Mouse (Mus musculus): ENCODE measurements around the gene St3gal6. TPM values are rescaled to one million over a fixed set of nuclear protein-coding genes. Genes with fewer than 3 reads are reported as not detected.

St3gal6 gene
- polyA plus RNA-seq, 1 experiment from 2014 or later, result 6.7 TPM

DNA sequence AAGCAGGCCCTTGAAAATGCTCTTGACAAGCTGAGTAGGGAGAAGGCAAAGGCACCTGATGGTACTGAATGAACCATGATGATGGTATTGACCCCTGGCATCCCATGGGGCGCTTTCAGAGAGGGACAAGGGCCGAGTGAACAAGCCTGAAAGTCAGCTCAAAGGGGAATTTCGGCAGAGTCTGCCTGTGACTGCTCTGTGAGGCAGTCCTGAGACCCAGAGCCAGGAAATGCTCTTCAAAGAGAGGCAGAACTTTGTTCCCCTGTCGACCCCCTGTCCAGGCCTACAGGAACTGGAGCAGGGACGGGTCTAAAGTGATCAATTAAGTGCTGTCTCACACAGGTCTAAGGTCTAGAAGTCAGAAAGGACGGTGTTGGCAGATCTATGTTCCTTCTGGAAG is 10.3 kb downstream of the St3gal6 start:
- no peak for ATAC-seq
- WGBS, result 59% methylated on average over 6 of the region's 6 CpGs
- Histone ChIP-seq H3K4me1 (replicated peaks; ENCODE audit: control insufficient read depth, insufficient read depth, low read length) (peaks cover 3% of the 10 kb centered on the region; the same call in 1 of the 2 replicates), H3K9ac (replicated peaks; ENCODE audit: low read depth, low read length) (no peak overlapping the region), H3K27ac (ENCODE audit: low read length) (no peak overlapping the region), H3K4me2 (ENCODE audit: low read length) (no peak overlapping the region), H3K27me3 (replicated peaks; ENCODE audit: control insufficient read depth, insufficient read depth, low read length) (no peaks in the 10 kb centered on the region), H3K9me3 (ENCODE audit: control insufficient read depth, low read length) (no peaks in the 10 kb centered on the region), H3K36me3 (ENCODE audit: control insufficient read depth, insufficient read depth) (no peaks in the 10 kb centered on the region), H3K4me3 (replicated peaks; ENCODE audit: low read length) (no peak overlapping the region)

DNA sequence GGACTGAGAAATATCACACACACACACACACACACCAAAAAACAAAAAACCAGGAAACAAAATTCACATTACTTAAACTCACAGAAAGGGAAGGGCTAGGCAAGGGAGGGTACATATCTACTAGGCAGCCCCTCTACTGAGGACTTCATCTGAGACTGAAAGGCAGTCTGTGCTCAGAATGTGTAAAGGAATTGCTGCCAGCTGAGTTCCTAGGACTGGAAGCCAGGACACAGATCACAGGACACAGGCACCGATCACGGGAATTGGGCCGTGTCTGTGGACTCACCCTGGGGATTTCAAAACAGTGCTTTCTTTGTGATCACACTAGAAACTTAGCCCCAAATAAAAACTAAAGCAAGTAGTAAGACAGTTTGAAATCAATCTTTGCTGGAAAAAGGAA is 11.2 kb downstream of the St3gal6 start:
- no peak overlapping the region for H3K4me3 ChIP-seq (replicated peaks; ENCODE audit: low read length)
- H3K36me3 ChIP-seq (ENCODE audit: control insufficient read depth, insufficient read depth), result no peaks in the 10 kb centered on the region
- H3K4me1 ChIP-seq (replicated peaks; ENCODE audit: control insufficient read depth, insufficient read depth, low read length), result peaks cover 3% of the 10 kb centered on the region; the same call in 1 of the 2 replicates
- no peak overlapping the region for H3K27ac ChIP-seq (ENCODE audit: low read length)
- H3K4me2 ChIP-seq (ENCODE audit: low read length), result no peak overlapping the region
- no peaks in the 10 kb centered on the region for H3K9me3 ChIP-seq (ENCODE audit: control insufficient read depth, low read length)
- ATAC-seq, result peak; percentile 65
- no peak overlapping the region for H3K9ac ChIP-seq (replicated peaks; ENCODE audit: low read depth, low read length)
- no peaks in the 10 kb centered on the region for H3K27me3 ChIP-seq (replicated peaks; ENCODE audit: control insufficient read depth, insufficient read depth, low read length)
- 17% methylated on average over 3 of the region's 3 CpGs for WGBS

DNA sequence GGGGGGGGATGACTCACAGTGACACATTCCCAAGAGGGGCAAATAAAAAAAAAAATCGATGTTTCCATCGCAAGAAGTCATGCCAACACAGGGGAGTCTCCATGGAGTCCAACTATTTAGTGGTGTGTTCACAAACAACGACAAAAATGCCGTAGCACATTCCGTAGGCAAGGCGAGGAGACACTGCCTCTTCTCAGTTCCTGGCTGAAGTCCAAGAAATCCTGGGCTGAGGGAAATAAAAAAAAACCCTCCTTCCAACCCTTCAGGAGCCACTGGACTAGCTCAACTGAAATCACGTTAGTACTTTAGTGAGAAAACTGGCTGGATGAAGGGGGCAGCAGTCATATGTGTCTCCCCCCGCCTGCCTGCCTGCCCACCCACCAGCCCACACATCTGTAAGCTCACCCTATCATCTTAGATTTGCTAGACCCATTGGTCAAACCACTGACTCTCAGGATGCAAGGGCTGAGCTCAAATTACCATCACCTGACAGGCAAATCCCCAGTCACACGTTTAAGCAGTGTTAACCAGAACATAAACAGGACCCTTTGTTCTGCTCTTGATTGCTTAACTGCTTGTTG is 11.8 kb downstream of the St3gal6 start:
- H3K9ac ChIP-seq (replicated peaks; ENCODE audit: low read depth, low read length), result no peak overlapping the region
- H3K4me2 ChIP-seq (ENCODE audit: low read length), result no peak overlapping the region
- peaks cover 5% of the 10 kb centered on the region; the same call in 1 of the 2 replicates for H3K4me1 ChIP-seq (replicated peaks; ENCODE audit: control insufficient read depth, insufficient read depth, low read length)
- H3K9me3 ChIP-seq (ENCODE audit: control insufficient read depth, low read length), result no peaks in the 10 kb centered on the region
- ATAC-seq, result peak; percentile 49; the same call in 1 of the 2 replicates
- H3K27me3 ChIP-seq (replicated peaks; ENCODE audit: control insufficient read depth, insufficient read depth, low read length), result no peaks in the 10 kb centered on the region
- no peaks in the 10 kb centered on the region for H3K36me3 ChIP-seq (ENCODE audit: control insufficient read depth, insufficient read depth)
- no peak overlapping the region for H3K4me3 ChIP-seq (replicated peaks; ENCODE audit: low read length)
- 19% methylated on average over 9 of the region's 9 CpGs for WGBS
- H3K27ac ChIP-seq (ENCODE audit: low read length), result no peak overlapping the region

DNA sequence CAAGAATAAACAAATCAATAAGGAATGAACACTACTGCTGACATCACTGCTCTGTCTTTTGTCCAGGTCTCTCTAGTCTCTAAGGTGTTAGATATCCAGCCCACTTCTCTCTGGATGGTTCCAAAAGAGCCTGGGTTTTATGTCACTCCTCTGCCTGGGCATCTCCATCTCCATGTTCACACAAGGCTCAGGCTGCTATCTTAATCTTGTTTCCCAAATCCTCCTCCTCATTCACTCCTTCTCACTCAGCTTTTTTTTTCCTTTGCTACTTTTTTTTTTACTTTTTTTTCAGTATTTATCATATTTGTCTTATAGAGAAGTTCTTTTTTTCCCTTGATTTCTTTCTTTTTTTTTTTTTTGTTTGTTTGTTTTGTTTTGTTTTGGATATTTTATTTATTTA is 19.1 kb downstream of the St3gal6 start:
- 0 out of 2 replicates have a peak, but pooled peaks cover 5% of the 10 kb centered on the region for H3K4me1 ChIP-seq (replicated peaks; ENCODE audit: control insufficient read depth, insufficient read depth, low read length)
- H3K4me2 ChIP-seq (ENCODE audit: low read length), result no peak overlapping the region
- no peaks in the 10 kb centered on the region for H3K9me3 ChIP-seq (ENCODE audit: control insufficient read depth, low read length)
- no peaks in the 10 kb centered on the region for H3K36me3 ChIP-seq (ENCODE audit: control insufficient read depth, insufficient read depth)
- H3K4me3 ChIP-seq (replicated peaks; ENCODE audit: low read length), result no peak overlapping the region
- no peaks in the 10 kb centered on the region for H3K27me3 ChIP-seq (replicated peaks; ENCODE audit: control insufficient read depth, insufficient read depth, low read length)
- H3K9ac ChIP-seq (replicated peaks; ENCODE audit: low read depth, low read length), result no peak overlapping the region
- no peak for ATAC-seq
- no peak overlapping the region for H3K27ac ChIP-seq (ENCODE audit: low read length)

DNA sequence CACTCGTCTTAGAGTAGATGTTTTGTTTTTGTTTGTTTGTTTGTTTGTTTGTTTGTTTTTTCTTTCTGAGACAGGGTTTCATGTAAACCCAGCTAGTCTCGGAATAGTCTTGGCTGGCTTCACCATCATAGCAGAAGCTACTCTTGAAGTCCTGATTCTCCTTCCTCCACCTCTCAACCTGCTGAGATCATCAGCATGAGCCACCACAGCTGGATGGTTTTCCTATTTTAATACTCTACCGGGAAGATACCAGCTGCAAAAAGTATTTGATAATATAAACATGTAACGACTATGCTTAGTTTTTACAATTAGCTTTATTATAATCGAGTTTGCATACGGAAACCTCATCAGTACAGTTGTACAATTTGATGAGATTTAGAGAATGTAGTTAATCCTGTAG is 21.5 kb downstream of the St3gal6 start:
- no peak overlapping the region for H3K4me3 ChIP-seq (replicated peaks; ENCODE audit: low read length)
- ATAC-seq, result no peak
- H3K9ac ChIP-seq (replicated peaks; ENCODE audit: low read depth, low read length), result no peak overlapping the region
- 73% methylated on average over 6 of the region's 6 CpGs for WGBS
- H3K27me3 ChIP-seq (replicated peaks; ENCODE audit: control insufficient read depth, insufficient read depth, low read length), result no peaks in the 10 kb centered on the region
- H3K4me2 ChIP-seq (ENCODE audit: low read length), result no peak overlapping the region
- no peak overlapping the region for H3K27ac ChIP-seq (ENCODE audit: low read length)
- H3K36me3 ChIP-seq (ENCODE audit: control insufficient read depth, insufficient read depth), result no peaks in the 10 kb centered on the region
- 0 out of 2 replicates have a peak, but pooled peaks cover 7% of the 10 kb centered on the region for H3K4me1 ChIP-seq (replicated peaks; ENCODE audit: control insufficient read depth, insufficient read depth, low read length)
- H3K9me3 ChIP-seq (ENCODE audit: control insufficient read depth, low read length), result no peaks in the 10 kb centered on the region

DNA sequence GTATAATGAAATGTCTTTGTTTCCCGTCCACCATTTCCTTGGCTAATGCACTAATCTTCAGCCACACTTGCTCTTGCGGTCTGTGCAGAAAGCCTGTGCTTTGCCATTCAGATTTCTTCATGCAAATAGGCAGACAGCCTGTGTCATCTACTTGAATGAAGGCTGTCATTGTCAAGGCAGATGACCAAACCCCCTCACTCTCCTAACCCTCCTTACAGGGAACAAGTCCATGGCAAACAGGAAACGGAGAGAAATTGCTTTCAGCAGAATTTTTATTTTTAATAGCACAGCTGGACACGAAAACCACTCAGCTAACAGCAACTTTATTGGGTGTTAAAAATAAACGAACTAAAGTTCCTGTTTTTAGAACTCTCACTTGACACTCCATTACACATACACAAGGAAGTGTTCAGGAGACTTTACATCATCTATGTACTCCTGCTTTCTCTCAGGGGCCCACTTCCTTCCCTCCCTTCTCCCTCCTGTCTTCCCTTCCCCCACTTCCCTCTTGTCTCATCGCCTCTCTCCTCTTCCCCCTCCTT is 22.2 kb downstream of the St3gal6 start:
- Histone ChIP-seq H3K36me3 (ENCODE audit: control insufficient read depth, insufficient read depth) (no peaks in the 10 kb centered on the region), H3K27me3 (replicated peaks; ENCODE audit: control insufficient read depth, insufficient read depth, low read length) (no peaks in the 10 kb centered on the region), H3K4me2 (ENCODE audit: low read length) (no peak overlapping the region), H3K27ac (ENCODE audit: low read length) (no peak overlapping the region), H3K9me3 (ENCODE audit: control insufficient read depth, low read length) (no peaks in the 10 kb centered on the region), H3K4me3 (replicated peaks; ENCODE audit: low read length) (no peak overlapping the region), H3K4me1 (replicated peaks; ENCODE audit: control insufficient read depth, insufficient read depth, low read length) (0 out of 2 replicates have a peak, but pooled peaks cover 4% of the 10 kb centered on the region), H3K9ac (replicated peaks; ENCODE audit: low read depth, low read length) (no peak overlapping the region)
- ATAC-seq, result no peak
- 27% methylated on average over 6 of the region's 6 CpGs for WGBS

DNA sequence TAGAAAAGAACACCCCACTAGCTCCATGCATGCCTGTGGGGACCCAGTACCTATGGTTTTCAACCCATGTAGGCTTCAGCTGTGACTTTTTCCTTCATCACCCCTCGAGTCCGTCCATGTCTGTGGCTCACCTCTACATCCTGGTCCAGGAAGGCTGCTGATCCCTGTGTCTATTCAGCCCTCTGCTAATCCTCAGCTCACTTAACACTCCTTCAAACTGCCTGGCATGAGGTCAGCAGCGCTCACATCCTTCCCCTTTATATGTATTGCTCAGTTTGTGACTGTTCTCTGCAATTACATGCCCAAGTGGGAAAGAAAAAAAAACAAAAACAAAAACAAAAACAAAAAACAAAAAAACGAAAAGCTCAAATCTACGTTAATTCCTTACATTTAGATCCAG is 24.4 kb downstream of the St3gal6 start:
- Histone ChIP-seq H3K4me1 (replicated peaks; ENCODE audit: control insufficient read depth, insufficient read depth, low read length) (0 out of 2 replicates have a peak, but pooled peaks cover 4% of the 10 kb centered on the region), H3K27me3 (replicated peaks; ENCODE audit: control insufficient read depth, insufficient read depth, low read length) (no peaks in the 10 kb centered on the region), H3K27ac (ENCODE audit: low read length) (no peak overlapping the region), H3K4me2 (ENCODE audit: low read length) (no peak overlapping the region), H3K9ac (replicated peaks; ENCODE audit: low read depth, low read length) (no peak overlapping the region), H3K9me3 (ENCODE audit: control insufficient read depth, low read length) (no peaks in the 10 kb centered on the region), H3K36me3 (ENCODE audit: control insufficient read depth, insufficient read depth) (no peaks in the 10 kb centered on the region), H3K4me3 (replicated peaks; ENCODE audit: low read length) (no peak overlapping the region)
- 40% methylated on average over 5 of the region's 5 CpGs for WGBS
- ATAC-seq, result no peak

DNA sequence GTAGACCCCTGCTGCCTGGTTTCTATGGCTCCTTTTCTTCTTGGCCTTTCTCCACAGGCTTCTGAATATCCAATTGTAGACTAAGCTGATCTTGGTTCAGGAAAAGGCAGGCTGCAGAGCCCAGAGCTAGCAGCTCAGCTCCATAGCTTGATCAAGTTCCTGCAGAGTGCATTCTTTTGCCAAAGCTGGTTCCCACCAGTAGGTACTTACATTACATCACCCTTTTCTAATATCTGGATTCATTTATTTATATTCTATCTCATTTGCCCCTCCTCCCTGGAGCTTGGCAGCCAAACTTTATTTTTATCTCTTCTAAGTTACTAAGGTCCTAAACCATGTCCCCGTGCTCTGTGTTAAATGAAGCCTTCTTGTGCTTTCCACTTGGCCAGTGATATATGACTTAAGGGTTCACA is 24.9 kb downstream of the St3gal6 start:
- WGBS, result 44% methylated on average over 1 of the region's 1 CpGs
- 0 out of 2 replicates have a peak, but pooled peaks cover 4% of the 10 kb centered on the region for H3K4me1 ChIP-seq (replicated peaks; ENCODE audit: control insufficient read depth, insufficient read depth, low read length)
- H3K4me2 ChIP-seq (ENCODE audit: low read length), result no peak overlapping the region
- H3K9me3 ChIP-seq (ENCODE audit: control insufficient read depth, low read length), result no peaks in the 10 kb centered on the region
- H3K4me3 ChIP-seq (replicated peaks; ENCODE audit: low read length), result no peak overlapping the region
- H3K9ac ChIP-seq (replicated peaks; ENCODE audit: low read depth, low read length), result no peak overlapping the region
- H3K36me3 ChIP-seq (ENCODE audit: control insufficient read depth, insufficient read depth), result no peaks in the 10 kb centered on the region
- peak; percentile 66; the same call in 1 of the 2 replicates for ATAC-seq
- no peaks in the 10 kb centered on the region for H3K27me3 ChIP-seq (replicated peaks; ENCODE audit: control insufficient read depth, insufficient read depth, low read length)
- no peak overlapping the region for H3K27ac ChIP-seq (ENCODE audit: low read length)

DNA sequence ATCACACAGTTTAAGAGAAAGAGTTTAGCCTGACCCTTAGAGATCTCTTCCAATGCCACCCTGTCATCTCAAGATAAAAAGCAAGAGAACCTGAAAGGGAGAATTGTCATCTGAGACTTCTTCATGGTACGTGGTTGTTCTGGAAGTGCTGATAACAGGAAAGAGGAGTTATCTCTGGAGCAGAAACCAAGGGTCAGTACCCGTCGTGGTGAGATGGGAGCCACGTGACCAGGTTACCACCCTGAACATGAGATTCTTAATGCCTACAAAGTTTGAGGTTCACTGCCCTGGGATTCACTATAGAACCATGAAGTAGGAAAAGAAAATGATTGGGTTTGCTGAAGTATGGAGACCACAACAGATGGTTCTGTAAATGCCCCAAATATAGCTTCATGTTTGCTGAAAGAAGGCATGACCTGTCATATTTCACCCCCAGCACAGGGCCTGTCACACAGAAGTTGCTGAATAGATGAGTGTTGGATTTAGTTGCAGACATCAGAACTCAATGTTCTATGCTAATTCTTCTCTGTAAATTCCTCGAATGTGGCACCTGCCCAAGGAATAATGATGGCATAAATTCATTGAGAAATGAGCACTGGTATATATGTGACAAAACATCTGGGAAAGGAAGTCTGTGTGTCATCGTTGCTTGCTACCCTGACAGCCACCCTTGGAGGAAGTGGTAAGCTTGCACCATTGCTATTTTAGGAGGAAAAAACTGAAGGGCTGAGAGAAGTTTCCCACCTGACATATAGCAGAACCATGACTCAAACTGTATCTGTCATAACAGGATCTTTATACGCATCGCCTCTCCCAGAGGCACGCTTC is 25.9 kb downstream of the St3gal6 start:
- 80% methylated on average over 9 of the region's 9 CpGs for WGBS
- H3K27ac ChIP-seq (ENCODE audit: low read length), result no peak overlapping the region

More for the DNA sequence above, 25.9 kb downstream of the St3gal6 start:
- Histone ChIP-seq H3K4me3 (replicated peaks; ENCODE audit: low read length) (no peak overlapping the region), H3K4me2 (ENCODE audit: low read length) (no peak overlapping the region), H3K27me3 (replicated peaks; ENCODE audit: control insufficient read depth, insufficient read depth, low read length) (no peaks in the 10 kb centered on the region), H3K36me3 (ENCODE audit: control insufficient read depth, insufficient read depth) (no peaks in the 10 kb centered on the region), H3K9ac (replicated peaks; ENCODE audit: low read depth, low read length) (no peak overlapping the region), H3K9me3 (ENCODE audit: control insufficient read depth, low read length) (no peaks in the 10 kb centered on the region), H3K4me1 (replicated peaks; ENCODE audit: control insufficient read depth, insufficient read depth, low read length) (0 out of 2 replicates have a peak, but pooled peaks cover 4% of the 10 kb centered on the region)
- no peak for ATAC-seq
